Mouse (Mus musculus): ENCODE results near the gene Cdc42se1.

- TF ChIP-seq CTCF (IDR thresholded peaks at IDR 0.05) (no peak), EP300 (IDR thresholded peaks at IDR 0.05; ENCODE audit: insufficient read depth, low read depth, low read length) (no peak)
These were observed 3.0 kb downstream of the Cdc42se1 start, which contains the start of gene Mllt11 for GRCm38 (mm10) chr3:95231298-95232221.
